Mouse (Mus musculus): ENCODE data around the gene Ranbp6.

GRCm38 (mm10) chr19:29838171-29838570 is 25.4 kb upstream of the Ranbp6 start:
- no peak for TF ChIP-seq POLR2A (IDR thresholded peaks at IDR 0.05; ENCODE audit: extremely low read depth, insufficient read depth, low read length)
- no peak for TF ChIP-seq CTCF (IDR thresholded peaks at IDR 0.05; ENCODE audit: extremely low read depth, insufficient read depth, low read length)
